Mouse (Mus musculus): ENCODE measurements around the gene Gpat2. TPM values are rescaled to one million over a fixed set of nuclear protein-coding genes. Genes with fewer than 3 reads are reported as not detected.

The Gpat2 gene
- polyA plus RNA-seq, 1 experiment from 2014 or later: 0.07 TPM

DNA sequence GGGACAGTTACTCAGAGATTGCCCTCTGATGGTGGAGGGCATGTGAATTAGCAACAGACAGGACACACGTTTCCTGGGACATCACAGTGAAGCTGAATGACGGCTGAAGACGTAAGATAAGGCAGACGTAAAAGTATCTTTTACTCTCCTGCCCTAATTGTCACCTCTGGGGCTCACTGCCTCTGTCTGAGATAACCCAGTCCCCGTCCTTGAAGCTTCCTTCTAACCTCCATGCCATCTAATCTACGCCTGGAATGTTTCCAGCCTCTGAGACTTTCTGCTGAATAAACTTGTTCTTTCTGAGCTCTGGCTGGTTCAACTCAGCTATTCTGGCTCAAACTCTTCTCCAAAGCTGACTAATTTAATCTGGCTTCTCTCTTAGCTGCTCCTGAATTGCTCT is 26.7 kb downstream of the Gpat2 start:
- H3K9me3 ChIP-seq (ENCODE audit: control insufficient read depth, low read length): no peaks in the 10 kb centered on the region
- no peak overlapping the region for H3K27ac ChIP-seq (ENCODE audit: low read depth)
- no peaks in the 10 kb centered on the region for H3K36me3 ChIP-seq (ENCODE audit: control insufficient read depth, insufficient read depth, low read length)
- 10% methylated on average over 6 of the region's 6 CpGs for WGBS
- ATAC-seq (replicated peaks; ENCODE audit: low FRiP score, low TSS enrichment, low read depth): no peak
- H3K9ac ChIP-seq (ENCODE audit: low read length): no peak overlapping the region
- H3K4me2 ChIP-seq (ENCODE audit: low read length): no peak overlapping the region
- no peak for DNase-seq (ENCODE audit: low spot score)
- H3K4me3 ChIP-seq (ENCODE audit: low read depth, low read length): no peak overlapping the region
- H3K27me3 ChIP-seq (replicated peaks; ENCODE audit: control insufficient read depth, insufficient read depth, low read length): 0 out of 2 replicates have a peak, but pooled peaks cover 4% of the 10 kb centered on the region
- H3K4me1 ChIP-seq (replicated peaks; ENCODE audit: control insufficient read depth, insufficient read depth, low read length): no peaks in the 10 kb centered on the region

DNA sequence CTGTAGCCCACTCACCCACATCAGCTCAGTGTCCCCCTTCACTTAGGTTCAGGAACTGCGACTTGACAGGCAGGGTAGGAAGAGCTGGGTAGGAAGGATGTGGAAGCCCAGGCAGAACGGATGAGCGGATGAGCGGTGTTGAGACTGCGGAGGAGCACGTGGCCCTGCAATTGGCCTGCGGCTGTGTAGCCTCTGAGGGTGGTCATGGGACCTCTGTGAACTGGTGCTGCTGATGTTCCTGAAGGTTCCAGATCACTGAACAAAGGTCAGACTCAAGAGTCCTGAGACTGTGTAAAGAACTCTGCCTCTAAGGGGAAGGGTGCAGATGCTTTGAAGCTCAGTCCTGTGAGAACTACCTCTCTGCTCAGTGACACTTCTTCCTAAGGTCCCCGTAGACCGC is 28.1 kb downstream of the Gpat2 start:
- H3K27ac ChIP-seq (ENCODE audit: low read depth): no peak overlapping the region

DNA sequence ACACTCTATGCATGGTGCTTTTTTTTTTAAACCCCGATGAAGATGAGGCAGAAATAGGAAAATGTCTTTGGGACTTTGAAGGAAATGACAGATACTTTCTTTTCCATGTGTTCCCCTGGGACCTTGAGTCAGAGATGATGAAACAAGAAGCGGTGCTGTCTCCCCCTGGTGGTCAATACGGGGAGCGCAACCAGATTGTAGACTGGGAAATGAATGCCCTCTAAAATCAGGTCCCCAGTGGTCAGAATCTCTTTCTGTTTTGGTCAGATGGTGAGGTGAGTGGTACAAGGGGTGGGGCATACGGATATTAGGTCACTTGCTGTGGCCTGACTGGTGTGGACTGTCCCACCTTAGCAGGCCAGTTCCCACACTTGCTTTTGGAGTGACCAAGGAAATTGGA is 28.8 kb downstream of the Gpat2 start:
- Histone ChIP-seq H3K9ac (ENCODE audit: low read length) (no peak overlapping the region), H3K9me3 (ENCODE audit: control insufficient read depth, low read length) (no peaks in the 10 kb centered on the region), H3K4me1 (replicated peaks; ENCODE audit: control insufficient read depth, insufficient read depth, low read length) (no peaks in the 10 kb centered on the region), H3K36me3 (ENCODE audit: control insufficient read depth, insufficient read depth, low read length) (no peaks in the 10 kb centered on the region), H3K4me3 (ENCODE audit: low read depth, low read length) (no peak overlapping the region), H3K27ac (ENCODE audit: low read depth) (no peak overlapping the region), H3K27me3 (replicated peaks; ENCODE audit: control insufficient read depth, insufficient read depth, low read length) (0 out of 2 replicates have a peak, but pooled peaks cover 4% of the 10 kb centered on the region), H3K4me2 (ENCODE audit: low read length) (no peak overlapping the region)
- 5% methylated on average over 5 of the region's 5 CpGs for WGBS
- DNase-seq (ENCODE audit: low spot score) (peak; percentile 88), ATAC-seq (replicated peaks; ENCODE audit: low FRiP score, low TSS enrichment, low read depth) (no peak)

More for the DNA sequence above, 28.1 kb downstream of the Gpat2 start:
- no peaks in the 10 kb centered on the region for H3K4me1 ChIP-seq (replicated peaks; ENCODE audit: control insufficient read depth, insufficient read depth, low read length)
- no peak for ATAC-seq (replicated peaks; ENCODE audit: low FRiP score, low TSS enrichment, low read depth)
- no peak for DNase-seq (ENCODE audit: low spot score)
- H3K9ac ChIP-seq (ENCODE audit: low read length): no peak overlapping the region
- no peak overlapping the region for H3K4me2 ChIP-seq (ENCODE audit: low read length)
- H3K9me3 ChIP-seq (ENCODE audit: control insufficient read depth, low read length): no peaks in the 10 kb centered on the region
- 79% methylated on average over 9 of the region's 9 CpGs for WGBS
- H3K27me3 ChIP-seq (replicated peaks; ENCODE audit: control insufficient read depth, insufficient read depth, low read length): 0 out of 2 replicates have a peak, but pooled peaks cover 4% of the 10 kb centered on the region
- no peak overlapping the region for H3K4me3 ChIP-seq (ENCODE audit: low read depth, low read length)
- no peaks in the 10 kb centered on the region for H3K36me3 ChIP-seq (ENCODE audit: control insufficient read depth, insufficient read depth, low read length)

DNA sequence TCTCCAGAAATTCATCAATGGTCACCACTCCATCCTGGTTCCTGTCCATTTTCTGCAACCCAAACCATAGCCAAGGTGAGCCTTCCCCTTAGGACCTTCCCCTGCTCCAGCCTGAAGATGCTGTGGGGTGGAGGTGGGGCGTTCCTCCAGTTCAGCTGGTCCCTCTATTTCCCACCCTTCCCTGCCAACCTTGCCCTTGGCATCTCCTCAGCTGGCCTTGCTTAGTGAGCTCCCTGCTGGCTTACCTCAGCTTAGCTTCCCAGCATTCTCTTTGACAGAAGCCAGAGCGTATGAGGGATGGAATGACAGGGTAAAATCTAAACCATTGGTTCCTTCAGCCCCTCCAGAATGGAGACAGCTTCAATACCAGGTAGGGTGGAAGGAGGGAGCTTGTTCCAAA is 34.3 kb downstream of the Gpat2 start:
- Histone ChIP-seq H3K4me3 (ENCODE audit: low read depth, low read length) (no peak overlapping the region), H3K4me2 (ENCODE audit: low read length) (no peak overlapping the region), H3K36me3 (ENCODE audit: control insufficient read depth, insufficient read depth, low read length) (no peaks in the 10 kb centered on the region), H3K9me3 (ENCODE audit: control insufficient read depth, low read length) (no peaks in the 10 kb centered on the region), H3K9ac (ENCODE audit: low read length) (no peak overlapping the region), H3K27me3 (replicated peaks; ENCODE audit: control insufficient read depth, insufficient read depth, low read length) (no peaks in the 10 kb centered on the region), H3K4me1 (replicated peaks; ENCODE audit: control insufficient read depth, insufficient read depth, low read length) (no peaks in the 10 kb centered on the region), H3K27ac (ENCODE audit: low read depth) (no peak overlapping the region)
- 75% methylated on average over 2 of the region's 2 CpGs for WGBS
- DNase-seq (ENCODE audit: low spot score) (no peak), ATAC-seq (replicated peaks; ENCODE audit: low FRiP score, low TSS enrichment, low read depth) (no peak)

DNA sequence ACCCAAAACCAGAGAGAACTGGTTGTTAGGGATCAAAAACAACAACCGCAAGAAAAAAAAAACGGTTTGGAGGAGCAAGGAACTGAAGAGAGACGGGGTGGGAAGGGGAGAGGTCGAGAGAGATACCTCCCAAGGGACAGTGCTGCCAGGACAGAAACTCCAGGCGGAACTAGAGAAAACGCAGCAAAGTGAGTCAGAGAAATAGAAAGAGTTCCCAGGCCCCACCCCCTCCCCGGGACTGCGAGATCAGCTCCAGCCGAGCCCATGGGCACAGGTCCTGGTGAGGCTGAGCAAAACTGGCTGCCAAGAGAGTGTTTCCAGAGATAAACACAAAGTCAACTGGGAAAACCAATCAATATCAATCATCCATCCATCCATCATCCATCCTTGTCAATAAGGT is 36.4 kb downstream of the Gpat2 start:
- Histone ChIP-seq H3K27ac (ENCODE audit: low read depth) (no peak overlapping the region), H3K27me3 (replicated peaks; ENCODE audit: control insufficient read depth, insufficient read depth, low read length) (no peaks in the 10 kb centered on the region), H3K4me3 (ENCODE audit: low read depth, low read length) (no peak overlapping the region), H3K9me3 (ENCODE audit: control insufficient read depth, low read length) (no peaks in the 10 kb centered on the region), H3K4me1 (replicated peaks; ENCODE audit: control insufficient read depth, insufficient read depth, low read length) (no peaks in the 10 kb centered on the region), H3K4me2 (ENCODE audit: low read length) (no peak overlapping the region), H3K36me3 (ENCODE audit: control insufficient read depth, insufficient read depth, low read length) (no peaks in the 10 kb centered on the region), H3K9ac (ENCODE audit: low read length) (no peak overlapping the region)
- DNase-seq (ENCODE audit: low spot score) (no peak), ATAC-seq (replicated peaks; ENCODE audit: low FRiP score, low TSS enrichment, low read depth) (no peak)
- 39% methylated on average over 9 of the region's 9 CpGs for WGBS

DNA sequence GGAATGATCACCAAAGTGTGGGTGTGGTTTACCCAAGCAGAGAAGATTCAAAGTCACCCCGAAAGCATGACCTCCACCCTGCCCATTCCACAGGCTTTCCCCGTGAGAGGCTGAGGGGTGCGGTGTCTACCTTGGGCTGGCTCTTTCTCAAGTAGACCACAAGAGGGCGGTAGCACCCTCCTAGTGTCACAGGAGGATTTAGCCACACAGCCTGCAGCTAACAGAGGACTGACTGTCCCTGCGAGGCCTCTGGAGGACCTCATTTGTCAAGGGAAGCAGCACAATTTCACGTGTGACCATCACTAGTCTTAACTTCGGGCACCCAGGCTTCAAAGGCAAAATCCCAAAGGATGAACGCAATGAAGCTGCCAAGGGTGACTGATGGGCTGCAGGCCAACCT is 37.3 kb downstream of the Gpat2 start:
- Histone ChIP-seq H3K9ac (ENCODE audit: low read length) (no peak overlapping the region), H3K36me3 (ENCODE audit: control insufficient read depth, insufficient read depth, low read length) (no peaks in the 10 kb centered on the region), H3K4me1 (replicated peaks; ENCODE audit: control insufficient read depth, insufficient read depth, low read length) (no peaks in the 10 kb centered on the region), H3K4me3 (ENCODE audit: low read depth, low read length) (no peak overlapping the region), H3K4me2 (ENCODE audit: low read length) (no peak overlapping the region), H3K27me3 (replicated peaks; ENCODE audit: control insufficient read depth, insufficient read depth, low read length) (no peaks in the 10 kb centered on the region), H3K9me3 (ENCODE audit: control insufficient read depth, low read length) (no peaks in the 10 kb centered on the region), H3K27ac (ENCODE audit: low read depth) (no peak overlapping the region)
- DNase-seq (ENCODE audit: low spot score) (peak; percentile 66), ATAC-seq (replicated peaks; ENCODE audit: low FRiP score, low TSS enrichment, low read depth) (peak; percentile 80; the same call in 1 of the 2 replicates)
- WGBS: 12% methylated on average over 8 of the region's 8 CpGs

DNA sequence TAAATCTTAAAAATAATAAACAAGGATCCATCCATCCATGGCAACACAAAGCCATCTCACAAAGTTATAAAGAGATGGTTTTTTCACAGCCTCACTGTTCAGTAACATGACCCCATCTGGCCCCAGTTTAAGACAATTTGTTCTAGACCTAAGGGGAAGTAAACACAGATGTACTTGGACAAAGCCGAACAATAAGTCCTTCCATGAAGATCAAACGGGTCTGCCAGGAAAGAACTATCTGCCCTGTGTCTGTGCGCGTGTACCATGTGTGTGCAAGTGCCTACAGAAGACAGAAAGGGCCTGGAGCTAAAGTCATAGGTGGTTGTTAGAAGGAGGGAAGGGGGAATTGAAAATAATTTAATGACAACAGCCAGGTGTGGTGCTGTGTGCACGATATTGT is 45.2 kb downstream of the Gpat2 start:
- Histone ChIP-seq H3K27me3 (replicated peaks; ENCODE audit: control insufficient read depth, insufficient read depth, low read length) (no peaks in the 10 kb centered on the region), H3K9me3 (ENCODE audit: control insufficient read depth, low read length) (no peaks in the 10 kb centered on the region), H3K4me3 (ENCODE audit: low read depth, low read length) (no peak overlapping the region), H3K4me2 (ENCODE audit: low read length) (no peak overlapping the region), H3K4me1 (replicated peaks; ENCODE audit: control insufficient read depth, insufficient read depth, low read length) (no peaks in the 10 kb centered on the region), H3K36me3 (ENCODE audit: control insufficient read depth, insufficient read depth, low read length) (no peaks in the 10 kb centered on the region), H3K9ac (ENCODE audit: low read length) (no peak overlapping the region), H3K27ac (ENCODE audit: low read depth) (no peak overlapping the region)
- 84% methylated on average over 5 of the region's 5 CpGs for WGBS
- DNase-seq (ENCODE audit: low spot score): no peak
- ATAC-seq (replicated peaks; ENCODE audit: low FRiP score, low TSS enrichment, low read depth): no peak

DNA sequence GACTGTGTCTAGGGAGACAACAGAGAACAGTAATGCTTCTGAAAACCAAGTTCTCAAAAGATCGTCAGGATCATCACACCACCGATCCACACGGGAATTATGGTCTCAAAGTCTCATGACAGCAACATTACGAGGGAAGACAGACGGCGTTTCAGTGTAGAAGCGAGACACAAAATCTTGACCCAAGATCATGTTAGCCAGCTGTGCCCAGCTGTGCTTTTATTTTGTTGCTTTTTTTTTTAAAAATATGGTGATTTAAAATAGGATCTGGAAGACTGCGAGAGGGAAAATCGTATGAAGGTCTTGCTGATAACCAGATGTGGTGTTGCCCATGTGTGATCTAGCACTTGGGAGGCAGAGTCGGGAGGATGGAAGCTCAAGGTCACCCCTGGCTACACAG is 45.7 kb downstream of the Gpat2 start:
- Histone ChIP-seq H3K27ac (ENCODE audit: low read depth) (no peak overlapping the region), H3K4me1 (replicated peaks; ENCODE audit: control insufficient read depth, insufficient read depth, low read length) (no peaks in the 10 kb centered on the region), H3K9ac (ENCODE audit: low read length) (no peak overlapping the region), H3K4me2 (ENCODE audit: low read length) (no peak overlapping the region), H3K4me3 (ENCODE audit: low read depth, low read length) (no peak overlapping the region), H3K27me3 (replicated peaks; ENCODE audit: control insufficient read depth, insufficient read depth, low read length) (no peaks in the 10 kb centered on the region), H3K36me3 (ENCODE audit: control insufficient read depth, insufficient read depth, low read length) (no peaks in the 10 kb centered on the region), H3K9me3 (ENCODE audit: control insufficient read depth, low read length) (no peaks in the 10 kb centered on the region)
- ATAC-seq (replicated peaks; ENCODE audit: low FRiP score, low TSS enrichment, low read depth): no peak
- WGBS: 78% methylated on average over 10 of the region's 10 CpGs
- DNase-seq (ENCODE audit: low spot score): no peak

DNA sequence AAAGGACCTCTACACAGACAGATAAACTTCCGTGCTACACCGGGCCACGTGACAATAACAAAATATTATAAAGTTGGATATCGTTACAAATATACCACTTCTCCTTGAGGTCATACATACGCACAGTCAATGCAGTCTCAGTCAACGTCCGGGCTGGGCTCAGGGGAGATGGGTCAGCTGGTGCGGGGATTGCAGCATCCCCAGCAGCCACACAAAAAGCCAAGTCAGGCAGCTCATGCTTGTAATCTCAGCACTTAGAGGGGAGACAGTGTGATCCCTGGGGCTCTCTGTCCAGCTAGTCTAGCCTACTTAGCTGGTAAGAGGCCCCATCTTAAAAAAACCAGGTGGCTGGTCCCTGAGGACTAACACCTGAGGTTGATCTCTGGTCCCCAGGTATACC is 46.3 kb downstream of the Gpat2 start:
- Histone ChIP-seq H3K9me3 (ENCODE audit: control insufficient read depth, low read length) (no peaks in the 10 kb centered on the region), H3K4me3 (ENCODE audit: low read depth, low read length) (no peak overlapping the region), H3K27me3 (replicated peaks; ENCODE audit: control insufficient read depth, insufficient read depth, low read length) (no peaks in the 10 kb centered on the region), H3K4me2 (ENCODE audit: low read length) (no peak overlapping the region), H3K4me1 (replicated peaks; ENCODE audit: control insufficient read depth, insufficient read depth, low read length) (no peaks in the 10 kb centered on the region), H3K36me3 (ENCODE audit: control insufficient read depth, insufficient read depth, low read length) (no peaks in the 10 kb centered on the region), H3K27ac (ENCODE audit: low read depth) (no peak overlapping the region), H3K9ac (ENCODE audit: low read length) (no peak overlapping the region)
- no peak for DNase-seq (ENCODE audit: low spot score)
- ATAC-seq (replicated peaks; ENCODE audit: low FRiP score, low TSS enrichment, low read depth): no peak
- WGBS: 86% methylated on average over 8 of the region's 8 CpGs

Data from intestine, embryonic 14.5 days (tissue).